Mouse (Mus musculus) limb, embryonic 15.5 days (tissue): Measurements from ENCODE around the gene Tmem50b. TPM values are rescaled to one million over a fixed set of nuclear protein-coding genes. Genes with fewer than 3 reads are reported as not detected.
"Not testable (repeated sequence)": the region's sequence is repeated elsewhere in the genome, so short reads cannot be mapped to it uniquely, and the experiment has no call there.

Experiments
- ATAC-seq: fragments of 200-750 bp; cut with Nextera tagmentation; 2 replicates; pipeline ENCODE4 v1.8.0; 2017; ENCODE audit warnings: low read depth, moderate TSS enrichment; ENCODE audit not compliant: insufficient number of reproducible peaks, low FRiP score, low TSS enrichment
- H3K27ac ChIP-seq: fragments of 300-500 bp; sonication (generic); 2 replicates; pipeline ENCODE4 v1.5.1; 2015; ENCODE audit warnings: moderate library complexity, mild to moderate bottlenecking, inconsistent platforms
- H3K27me3 ChIP-seq: fragments of 300-500 bp; sonication (generic); 2 replicates; pipeline ENCODE4 v1.6.1; 2015; ENCODE audit warnings: inconsistent platforms
- H3K36me3 ChIP-seq: fragments of 300-500 bp; sonication (generic); 2 replicates; pipeline ENCODE4 v1.6.1; 2015; ENCODE audit warnings: inconsistent platforms
- H3K4me1 ChIP-seq: fragments of 300-500 bp; sonication (generic); 2 replicates; pipeline ENCODE4 v1.6.1; 2015; ENCODE audit warnings: inconsistent platforms
- H3K4me2 ChIP-seq: fragments of 300-500 bp; sonication (generic); 2 replicates; pipeline ENCODE4 v1.6.1; 2015; ENCODE audit warnings: mild to moderate bottlenecking, inconsistent platforms
- H3K4me3 ChIP-seq: fragments of 300-500 bp; sonication (generic); 2 replicates; pipeline ENCODE4 v1.5.1; 2015; ENCODE audit warnings: mild to moderate bottlenecking, inconsistent platforms
- H3K9ac ChIP-seq: fragments of 300-500 bp; sonication (generic); 2 replicates; pipeline ENCODE4 v1.6.1; 2015; ENCODE audit warnings: inconsistent platforms
- H3K9me3 ChIP-seq: fragments of 300-500 bp; sonication (generic); 2 replicates; pipeline ENCODE4 v1.6.1; 2016; ENCODE audit warnings: inconsistent platforms
- WGBS: fragments of 180-500 bp; shearing (Covaris S2); methylation state at CpG from one replicate; pipeline ENCODE4 v1.1.7; 2015; 5-methylcytosine and 5-hydroxymethylcytosine counted together
- polyA plus RNA-seq: library from polyadenylated mRNA; unstranded; fragments of >200 nt; fragmentation: Nextera tagmentation; extraction: Ambion mirVana; gene quantifications from 2 replicates; pipeline ENCODE4 v1.2.1, GENCODE M21; 2015

Gene Tmem50b
- polyA plus RNA-seq, result 53.6 and 54.3 TPM in 2 replicates

DNA sequence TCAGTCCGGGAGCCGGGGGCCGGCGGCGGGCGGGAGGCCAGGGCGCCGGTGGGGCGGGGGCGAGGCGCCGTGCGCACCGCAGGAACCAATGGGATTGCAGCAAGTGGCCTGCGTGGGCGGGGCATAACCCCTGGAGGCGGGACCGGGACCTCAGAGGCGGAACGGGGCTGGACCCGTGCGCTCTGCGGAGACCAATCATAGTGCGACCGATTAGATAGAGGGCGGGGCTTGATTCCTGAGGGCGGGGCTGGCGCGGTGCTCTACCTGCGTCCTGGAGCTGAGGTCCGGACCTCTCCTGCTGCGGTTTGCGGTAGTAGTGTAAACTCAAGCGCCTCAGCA lies at the start of gene Tmem50b:
TSS of gene Tmem50b (minus strand) at position 129 of the 339 bp plus-strand sequence.
- Histone ChIP-seq H3K4me1 (peaks cover 16% of the 10 kb centered on the region), H3K27ac (peak within 1 kb of the TSS; percentile 51), H3K4me3 (peak within 1 kb of the TSS; percentile 84), H3K4me2 (peak within 1 kb of the TSS; percentile 95), H3K36me3 (no peaks in the 10 kb centered on the region), H3K9me3 (no peaks in the 10 kb centered on the region), H3K27me3 (peaks cover 10% of the 10 kb centered on the region), H3K9ac (peak within 1 kb of the TSS; percentile 64)
- under 1% methylated on average over 29 of the region's 34 CpGs for WGBS
- peak; percentile 99 for ATAC-seq

DNA sequence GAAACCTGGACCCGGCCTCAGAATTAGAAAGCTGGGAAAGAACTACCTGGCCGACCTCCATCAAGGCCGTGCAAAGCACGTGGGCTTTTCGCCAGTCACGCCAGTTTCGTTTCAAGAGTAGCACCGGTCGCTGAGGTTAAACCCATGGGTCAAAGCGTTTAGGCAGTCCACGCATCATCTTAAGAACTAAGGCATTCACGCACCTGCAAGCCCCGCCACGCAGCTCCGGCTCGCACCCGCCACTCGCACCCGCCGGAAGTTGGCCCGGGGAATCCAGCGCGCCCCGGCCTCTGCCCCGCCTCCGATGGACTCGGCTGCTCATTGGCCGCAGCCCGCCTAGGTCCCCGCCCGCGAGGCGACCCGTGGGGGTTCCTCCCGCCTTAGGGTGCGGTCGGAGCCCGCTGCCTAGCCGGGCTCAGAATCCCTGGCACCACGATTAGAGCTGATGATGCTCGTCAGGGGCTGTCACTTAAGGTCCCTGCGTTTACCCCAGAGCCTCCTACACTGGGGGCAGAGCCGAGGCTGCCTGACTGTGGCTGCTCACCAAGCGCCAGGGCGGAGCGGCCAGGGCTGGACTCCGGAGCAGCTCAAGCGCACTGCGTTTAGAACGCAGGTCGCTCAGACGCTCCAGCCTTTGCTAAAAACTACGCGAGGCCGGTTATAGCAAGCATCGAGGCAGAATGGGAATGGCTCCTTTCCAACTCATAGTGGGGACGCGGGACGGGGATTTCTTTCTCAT lies 49.2 kb upstream of the Tmem50b start, which contains the start of gene Gart:
TSS of gene Gart (minus strand) at position 272 of the 739 bp plus-strand sequence.
- no peaks in the 10 kb centered on the region for H3K27me3 ChIP-seq
- peak within 1 kb of the TSS; percentile 99 for H3K27ac ChIP-seq
- H3K36me3 ChIP-seq, result peaks cover 14% of the 10 kb centered on the region
- peaks cover 10% of the 10 kb centered on the region for H3K4me1 ChIP-seq
- under 1% methylated on average over 59 of the region's 59 CpGs for WGBS
- ATAC-seq, result peak; percentile 88
- H3K9me3 ChIP-seq, result no peaks in the 10 kb centered on the region
- H3K4me3 ChIP-seq, result peak within 1 kb of the TSS; percentile 67
- peak within 1 kb of the TSS; percentile 86 for H3K4me2 ChIP-seq
- H3K9ac ChIP-seq, result peak within 1 kb of the TSS; percentile 76

DNA sequence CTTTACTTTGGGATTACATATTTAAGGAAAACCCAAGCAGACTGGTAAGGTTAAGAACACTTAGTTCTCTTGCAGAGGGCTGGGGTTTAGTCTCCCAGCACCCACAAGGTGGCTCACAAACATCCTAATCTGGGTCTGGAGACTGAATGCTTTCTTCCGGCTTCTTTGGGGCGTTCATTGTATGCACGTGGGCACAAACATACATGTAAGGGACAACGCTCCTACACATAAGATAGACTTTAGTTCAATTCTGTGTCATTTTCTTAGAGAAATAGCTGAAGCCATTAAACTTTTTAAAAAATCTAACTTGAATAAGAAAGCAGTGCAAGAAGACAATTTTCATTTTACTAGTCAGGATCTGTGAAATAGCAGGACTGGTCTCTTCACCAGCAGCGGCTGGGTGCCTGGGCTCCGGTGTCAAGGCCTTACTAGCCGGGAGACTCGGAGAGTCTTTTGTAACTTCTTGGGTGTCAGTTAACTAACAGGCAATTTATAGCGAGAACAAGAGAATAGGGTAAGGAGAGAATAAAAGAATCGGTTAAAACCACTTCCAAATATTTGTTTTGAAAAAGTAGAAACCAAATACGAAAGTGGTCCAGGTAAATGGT lies 48.5 kb upstream of the Tmem50b start:
- Histone ChIP-seq H3K4me3 (peak overlapping the region; percentile 67), H3K36me3 (peaks cover 18% of the 10 kb centered on the region), H3K9ac (peak overlapping the region; percentile 68), H3K9me3 (no peaks in the 10 kb centered on the region), H3K4me1 (peaks cover 10% of the 10 kb centered on the region), H3K27ac (peak overlapping the region; percentile 99), H3K27me3 (no peaks in the 10 kb centered on the region), H3K4me2 (peak overlapping the region; percentile 86)
- under 1% methylated on average over 11 of the region's 11 CpGs for WGBS
- ATAC-seq, result no peak

DNA sequence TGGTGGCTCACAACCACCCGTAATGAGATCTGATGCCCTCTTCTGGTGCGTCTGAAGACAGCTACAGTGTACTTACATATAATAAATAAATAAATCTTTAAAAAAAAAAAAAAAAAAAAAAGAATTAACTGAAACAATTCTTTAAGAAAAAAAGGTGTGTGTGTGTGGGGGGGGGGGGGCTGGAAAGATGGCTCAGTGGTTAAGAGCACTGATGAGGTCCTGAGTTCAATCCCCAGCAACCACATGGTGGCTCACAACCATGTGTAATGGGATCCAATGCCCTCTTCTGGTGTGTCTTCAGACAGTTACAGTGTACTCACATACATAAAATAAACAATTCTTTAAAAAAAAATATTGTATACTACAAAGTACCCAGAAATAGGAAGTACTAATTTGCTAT lies 47.8 kb upstream of the Tmem50b start:
- 57% methylated on average over 1 of the region's 2 CpGs for WGBS
- H3K4me1 ChIP-seq, result peaks cover 10% of the 10 kb centered on the region
- not testable (repeated sequence) for H3K4me2 ChIP-seq, H3K27ac ChIP-seq, H3K9me3 ChIP-seq, H3K27me3 ChIP-seq, H3K4me3 ChIP-seq, ATAC-seq, H3K9ac ChIP-seq
- H3K36me3 ChIP-seq, result peaks cover 24% of the 10 kb centered on the region

DNA sequence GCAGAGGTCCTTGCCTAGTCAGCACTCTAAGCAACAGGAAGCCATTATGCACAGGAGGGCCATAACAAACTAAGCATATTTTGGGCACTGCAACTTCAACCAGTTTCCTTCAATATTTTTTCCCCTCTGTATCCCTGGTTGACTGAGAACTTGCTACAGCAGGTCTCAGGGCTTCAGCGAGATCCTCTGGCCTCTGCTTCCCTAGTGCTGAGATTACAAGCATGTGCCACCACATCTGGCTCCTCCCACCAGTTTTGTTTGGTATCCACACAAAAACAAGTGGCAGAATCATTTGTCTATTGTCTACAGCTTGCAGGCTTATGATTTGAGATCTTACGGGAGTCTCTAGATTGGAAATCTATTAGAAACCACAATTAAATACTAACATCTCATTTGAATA lies 47.3 kb upstream of the Tmem50b start:
- Histone ChIP-seq H3K36me3 (peaks cover 29% of the 10 kb centered on the region), H3K27me3 (no peaks in the 10 kb centered on the region), H3K9ac (no peak overlapping the region), H3K4me2 (no peak overlapping the region), H3K4me1 (peaks cover 10% of the 10 kb centered on the region), H3K27ac (no peak overlapping the region; the same call in 1 of the 2 replicates), H3K9me3 (no peaks in the 10 kb centered on the region), H3K4me3 (no peak overlapping the region)
- no peak for ATAC-seq
- 79% methylated on average over 2 of the region's 2 CpGs for WGBS

DNA sequence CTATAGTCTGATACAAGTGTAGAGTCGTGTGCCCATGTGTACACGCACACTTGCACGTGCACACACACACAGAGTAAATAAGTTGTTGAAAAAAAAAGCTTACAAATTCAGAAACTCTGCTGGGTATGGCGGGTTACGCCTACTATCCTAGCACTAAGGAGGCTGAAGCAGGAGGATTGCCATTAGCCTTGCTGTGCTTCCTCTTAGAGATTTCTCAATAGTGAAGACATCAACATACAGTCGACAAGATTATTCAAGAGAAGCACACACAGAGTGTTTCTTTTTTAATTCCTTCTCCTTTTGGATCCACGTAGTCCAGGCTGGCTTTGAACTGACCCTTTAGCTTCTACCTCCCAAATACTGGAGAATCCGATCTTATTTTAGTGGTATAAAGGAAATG lies 42.6 kb upstream of the Tmem50b start:
- Histone ChIP-seq H3K4me1 (peaks cover 5% of the 10 kb centered on the region; the same call in 1 of the 2 replicates), H3K4me2 (no peak overlapping the region), H3K9ac (no peak overlapping the region), H3K27ac (no peak overlapping the region), H3K27me3 (no peaks in the 10 kb centered on the region), H3K36me3 (peaks cover 75% of the 10 kb centered on the region), H3K9me3 (no peaks in the 10 kb centered on the region), H3K4me3 (no peak overlapping the region)
- no peak for ATAC-seq
- WGBS, result 97% methylated on average over 8 of the region's 8 CpGs

DNA sequence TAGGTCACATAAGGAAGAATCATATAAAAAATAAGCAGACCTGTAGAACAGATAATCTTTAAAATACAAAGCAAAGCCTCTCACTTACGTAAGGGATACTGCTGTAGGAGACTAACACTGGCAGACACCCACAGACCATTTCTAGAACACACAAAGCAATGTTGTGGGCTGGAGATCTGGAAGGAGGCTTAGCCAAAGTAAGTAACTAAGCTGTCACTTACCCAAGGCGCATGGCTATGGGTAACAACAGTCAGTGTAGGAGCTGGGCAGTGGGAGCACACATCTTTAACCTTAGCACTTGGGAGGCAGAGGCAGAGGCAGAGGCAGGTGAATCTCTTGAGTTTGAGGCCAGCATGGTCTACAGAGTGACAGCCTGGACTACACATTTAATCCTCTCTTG lies 42.0 kb upstream of the Tmem50b start:
- 0 out of 2 replicates have a peak, but pooled peaks cover under 1% of the 10 kb centered on the region for H3K4me1 ChIP-seq
- H3K27me3 ChIP-seq, result no peaks in the 10 kb centered on the region
- H3K36me3 ChIP-seq, result peaks cover 79% of the 10 kb centered on the region
- no peak overlapping the region for H3K4me3 ChIP-seq
- H3K9me3 ChIP-seq, result no peaks in the 10 kb centered on the region
- no peak overlapping the region for H3K27ac ChIP-seq
- ATAC-seq, result no peak
- H3K4me2 ChIP-seq, result no peak overlapping the region
- H3K9ac ChIP-seq, result no peak overlapping the region
- WGBS, result 96% methylated on average over 2 of the region's 2 CpGs

DNA sequence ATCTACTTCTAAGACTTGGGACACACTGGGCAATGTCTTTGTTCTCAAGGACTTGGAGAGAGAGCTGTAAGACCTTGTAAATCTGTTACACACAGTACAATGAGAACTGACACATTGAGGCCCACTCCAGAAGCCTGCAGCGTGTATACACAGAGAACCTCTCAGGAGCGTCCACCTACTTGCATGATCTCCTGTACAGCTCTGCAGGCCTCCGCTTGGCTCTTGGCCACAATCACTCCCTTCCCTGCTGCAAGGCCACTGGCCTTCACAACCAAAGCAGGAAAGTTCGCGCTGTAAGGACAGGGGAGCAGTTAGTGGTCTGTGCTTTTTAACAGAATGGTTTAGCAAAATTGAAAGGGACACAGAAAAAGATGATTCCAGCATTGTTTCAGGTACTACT lies 41.6 kb upstream of the Tmem50b start:
- no peaks in the 10 kb centered on the region for H3K9me3 ChIP-seq
- H3K4me3 ChIP-seq, result no peak overlapping the region
- no peak overlapping the region for H3K4me2 ChIP-seq
- no peaks in the 10 kb centered on the region for H3K27me3 ChIP-seq
- H3K27ac ChIP-seq, result no peak overlapping the region
- ATAC-seq, result no peak
- 90% methylated on average over 5 of the region's 5 CpGs for WGBS
- no peak overlapping the region for H3K9ac ChIP-seq
- H3K4me1 ChIP-seq, result no peaks in the 10 kb centered on the region
- peaks cover 83% of the 10 kb centered on the region for H3K36me3 ChIP-seq

DNA sequence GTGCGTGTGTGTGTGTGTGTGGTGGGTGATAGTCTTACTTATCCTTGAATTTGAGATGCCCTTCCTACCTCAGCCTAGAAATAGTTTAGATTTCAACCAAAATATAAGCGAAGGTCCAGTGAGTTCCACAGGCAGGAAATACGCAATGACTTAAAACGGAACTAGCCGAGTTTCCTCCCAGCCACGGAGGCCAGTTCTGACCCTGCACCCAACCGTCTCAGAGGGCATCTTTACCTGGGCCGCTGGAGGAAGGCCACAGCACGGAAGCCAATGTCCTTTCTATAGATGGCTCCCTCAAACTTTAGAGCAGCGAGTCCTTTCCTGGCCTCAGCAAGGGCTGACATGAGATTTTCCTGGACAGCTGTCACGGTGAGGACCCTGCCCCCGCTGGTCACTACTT lies 36.0 kb upstream of the Tmem50b start:
- 92% methylated on average over 12 of the region's 12 CpGs for WGBS
- no peak overlapping the region for H3K27ac ChIP-seq
- H3K4me2 ChIP-seq, result no peak overlapping the region
- H3K36me3 ChIP-seq, result peaks cover 91% of the 10 kb centered on the region
- no peak overlapping the region for H3K9ac ChIP-seq
- no peak overlapping the region for H3K4me3 ChIP-seq
- no peaks in the 10 kb centered on the region for H3K27me3 ChIP-seq
- no peaks in the 10 kb centered on the region for H3K4me1 ChIP-seq
- ATAC-seq, result no peak
- H3K9me3 ChIP-seq, result no peaks in the 10 kb centered on the region

DNA sequence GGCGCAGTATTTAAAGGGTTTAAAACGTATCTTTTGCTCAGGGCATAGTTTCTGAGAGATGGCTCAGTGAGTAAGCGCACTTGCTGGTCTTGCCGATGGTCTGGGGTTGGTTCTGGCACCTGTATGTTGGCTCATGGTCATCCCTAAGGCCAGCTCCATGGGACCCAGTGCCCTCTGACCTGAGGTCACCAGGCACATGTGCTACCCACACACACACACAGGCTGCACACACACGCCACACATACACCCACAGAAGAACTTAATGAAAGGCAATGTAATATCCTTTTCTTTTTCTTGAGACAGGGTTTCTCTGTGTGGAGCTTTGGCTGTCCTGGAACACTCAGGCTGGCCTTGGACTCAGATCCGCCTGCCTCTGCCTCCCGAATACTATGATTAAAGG lies 35.3 kb upstream of the Tmem50b start:
- peaks cover 91% of the 10 kb centered on the region for H3K36me3 ChIP-seq
- no peak overlapping the region for H3K4me2 ChIP-seq
- no peaks in the 10 kb centered on the region for H3K9me3 ChIP-seq
- H3K27me3 ChIP-seq, result no peaks in the 10 kb centered on the region
- no peak overlapping the region for H3K9ac ChIP-seq
- H3K4me1 ChIP-seq, result no peaks in the 10 kb centered on the region
- H3K4me3 ChIP-seq, result no peak overlapping the region
- ATAC-seq, result no peak
- 95% methylated on average over 7 of the region's 7 CpGs for WGBS
- no peak overlapping the region for H3K27ac ChIP-seq

DNA sequence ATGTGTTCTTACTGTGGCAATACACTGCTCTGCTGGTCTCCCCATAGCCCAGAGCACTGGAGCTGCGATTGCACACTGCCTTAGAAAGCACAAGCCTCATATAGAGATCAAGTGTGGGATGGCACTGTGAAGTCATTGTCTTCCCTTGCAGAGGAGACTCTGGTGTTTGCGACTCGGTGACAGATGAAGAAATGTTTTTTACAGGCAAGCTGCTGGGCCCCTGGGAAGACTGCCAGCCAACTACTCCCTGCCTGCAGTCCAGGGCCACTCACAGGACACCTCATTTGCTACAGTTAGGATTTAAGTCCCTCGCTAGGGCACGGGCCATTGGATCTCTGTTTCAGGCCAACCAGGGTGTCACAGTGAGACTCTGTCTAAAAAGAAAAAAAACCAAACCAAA lies 34.8 kb upstream of the Tmem50b start:
- Histone ChIP-seq H3K9me3 (no peaks in the 10 kb centered on the region), H3K9ac (no peak overlapping the region), H3K27me3 (no peaks in the 10 kb centered on the region), H3K4me2 (no peak overlapping the region), H3K4me3 (no peak overlapping the region), H3K36me3 (peaks cover 91% of the 10 kb centered on the region), H3K4me1 (no peaks in the 10 kb centered on the region), H3K27ac (no peak overlapping the region)
- no peak for ATAC-seq
- WGBS, result 86% methylated on average over 5 of the region's 5 CpGs

DNA sequence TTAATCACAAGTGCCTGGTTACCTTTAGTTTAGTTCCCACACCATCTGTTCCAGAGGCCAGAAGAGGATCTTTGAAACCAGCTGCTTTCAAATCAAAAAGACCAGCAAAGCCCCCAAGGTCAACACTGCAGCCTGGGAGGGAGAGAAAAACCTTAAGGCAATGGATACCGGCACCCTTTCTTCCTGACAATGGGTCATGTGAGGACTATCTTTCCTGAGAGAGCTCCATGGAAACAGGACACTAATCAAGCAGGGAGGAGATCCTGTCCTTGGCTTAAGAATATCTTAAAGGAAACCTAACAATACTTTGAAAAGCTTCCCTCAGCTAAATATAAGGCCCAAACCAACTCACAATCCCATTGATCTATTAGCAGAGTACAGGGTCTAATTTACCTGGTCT lies 33.0 kb upstream of the Tmem50b start:
- H3K36me3 ChIP-seq, result peaks cover 90% of the 10 kb centered on the region
- no peaks in the 10 kb centered on the region for H3K27me3 ChIP-seq
- H3K9me3 ChIP-seq, result no peaks in the 10 kb centered on the region
- 82% methylated on average over 1 of the region's 1 CpGs for WGBS
- H3K27ac ChIP-seq, result no peak overlapping the region
- no peak overlapping the region for H3K4me3 ChIP-seq
- no peak overlapping the region for H3K4me2 ChIP-seq
- no peak for ATAC-seq
- no peaks in the 10 kb centered on the region for H3K4me1 ChIP-seq
- no peak overlapping the region for H3K9ac ChIP-seq
